Mouse (Mus musculus): ENCODE results near the gene Esp36. TPM values are rescaled to one million over a fixed set of nuclear protein-coding genes. Genes with fewer than 3 reads are reported as not detected.
"Not testable (repeated sequence)": the region's sequence is repeated elsewhere in the genome, so short reads cannot be mapped to it uniquely, and the experiment has no call there.

Gene Esp36
- not detected in 2 replicates for polyA plus RNA-seq (2014; fragmentation: Nextera tagmentation; extraction: Ambion mirVana)

GRCm38 (mm10) chr17:38420085-38420484 lies at the start of gene Esp36:
Gene Esp36 (minus strand): TSS chr17:38420185.
- DNase-seq (ENCODE audit: low spot score) (no peak), ATAC-seq (ENCODE audit: low read depth) (no peak)
- no peaks in the 10 kb centered on the region for H3K4me1 ChIP-seq (ENCODE audit: control insufficient read depth, insufficient read depth, low read length)
- H3K4me2 ChIP-seq (ENCODE audit: low read depth, low read length), result no peak within 1 kb of the TSS
- no peaks in the 10 kb centered on the region for H3K27me3 ChIP-seq (replicated peaks; ENCODE audit: control insufficient read depth, insufficient read depth, low read length)
- H3K4me3 ChIP-seq (ENCODE audit: low read depth, low read length), result no peak within 1 kb of the TSS
- no peak within 1 kb of the TSS for H3K9ac ChIP-seq (ENCODE audit: low read depth, low read length)
- H3K9me3 ChIP-seq (ENCODE audit: control insufficient read depth, low read length), result no peaks in the 10 kb centered on the region
- WGBS, result 84% methylated on average over 2 of the region's 2 CpGs
- no peaks in the 10 kb centered on the region for H3K36me3 ChIP-seq (ENCODE audit: control insufficient read depth, insufficient read depth, low read length)
- no peak within 1 kb of the TSS for H3K27ac ChIP-seq (replicated peaks; ENCODE audit: low read depth, low read length)

GRCm38 (mm10) chr17:38456206-38456605 lies 36.2 kb upstream of the Esp36 start:
- H3K4me1 ChIP-seq (ENCODE audit: control insufficient read depth, insufficient read depth, low read length); H3K9ac ChIP-seq (ENCODE audit: low read depth, low read length); H3K36me3 ChIP-seq (ENCODE audit: control insufficient read depth, insufficient read depth, low read length); H3K4me3 ChIP-seq (ENCODE audit: low read depth, low read length); H3K9me3 ChIP-seq (ENCODE audit: control insufficient read depth, low read length); ATAC-seq (ENCODE audit: low read depth); DNase-seq (ENCODE audit: low spot score); H3K27ac ChIP-seq (replicated peaks; ENCODE audit: low read depth, low read length); H3K4me2 ChIP-seq (ENCODE audit: low read depth, low read length); H3K27me3 ChIP-seq (replicated peaks; ENCODE audit: control insufficient read depth, insufficient read depth, low read length): not testable (repeated sequence)

GRCm38 (mm10) chr17:38450688-38451087 lies 30.7 kb upstream of the Esp36 start:
- DNase-seq (ENCODE audit: low spot score), result no peak
- Histone ChIP-seq H3K36me3 (ENCODE audit: control insufficient read depth, insufficient read depth, low read length) (no peaks in the 10 kb centered on the region), H3K4me1 (ENCODE audit: control insufficient read depth, insufficient read depth, low read length) (no peaks in the 10 kb centered on the region)

DNA sequence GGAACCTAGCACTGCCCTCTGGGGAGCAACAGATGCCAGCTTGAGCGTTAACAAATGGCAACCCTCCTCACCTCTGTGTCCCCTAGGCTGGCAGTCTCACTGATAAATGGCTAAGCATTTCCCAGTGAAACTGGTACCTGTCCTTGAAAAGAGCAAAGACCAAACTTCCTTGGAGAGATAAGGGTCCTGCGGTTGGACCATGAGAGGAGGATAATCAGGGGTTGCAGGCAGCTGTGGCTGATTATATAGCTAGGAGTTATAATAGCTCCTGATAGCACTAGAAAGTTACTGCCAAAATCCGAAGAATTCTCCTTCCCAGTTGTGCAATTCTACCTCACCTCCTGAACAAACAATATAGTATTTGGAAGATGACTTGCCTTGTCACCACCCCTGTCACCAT lies 13.8 kb downstream of the Esp36 start:
- WGBS, result 64% methylated on average over 3 of the region's 3 CpGs
- ATAC-seq (ENCODE audit: low read depth) (no peak), DNase-seq (ENCODE audit: low spot score) (no peak)
- Histone ChIP-seq H3K4me2 (ENCODE audit: low read depth, low read length) (no peak overlapping the region), H3K9ac (ENCODE audit: low read depth, low read length) (no peak overlapping the region), H3K4me1 (ENCODE audit: control insufficient read depth, insufficient read depth, low read length) (no peaks in the 10 kb centered on the region), H3K27me3 (replicated peaks; ENCODE audit: control insufficient read depth, insufficient read depth, low read length) (no peaks in the 10 kb centered on the region), H3K36me3 (ENCODE audit: control insufficient read depth, insufficient read depth, low read length) (no peaks in the 10 kb centered on the region), H3K27ac (replicated peaks; ENCODE audit: low read depth, low read length) (no peak overlapping the region), H3K4me3 (ENCODE audit: low read depth, low read length) (no peak overlapping the region), H3K9me3 (ENCODE audit: control insufficient read depth, low read length) (0 out of 2 replicates have a peak, but pooled peaks cover 10% of the 10 kb centered on the region)

More at GRCm38 (mm10) chr17:38450688-38451087, 30.7 kb upstream of the Esp36 start:
- Histone ChIP-seq H3K27me3 (replicated peaks; ENCODE audit: control insufficient read depth, insufficient read depth, low read length) (no peaks in the 10 kb centered on the region), H3K9ac (ENCODE audit: low read depth, low read length) (no peak overlapping the region), H3K27ac (replicated peaks; ENCODE audit: low read depth, low read length) (no peak overlapping the region), H3K4me3 (ENCODE audit: low read depth, low read length) (no peak overlapping the region), H3K9me3 (ENCODE audit: control insufficient read depth, low read length) (0 out of 2 replicates have a peak, but pooled peaks cover 3% of the 10 kb centered on the region), H3K4me2 (ENCODE audit: low read depth, low read length) (no peak overlapping the region)
- no peak for ATAC-seq (ENCODE audit: low read depth)
- WGBS, result 94% methylated on average over 2 of the region's 2 CpGs

GRCm38 (mm10) chr17:38391821-38392220 lies 28.2 kb downstream of the Esp36 start:
- Histone ChIP-seq H3K4me1 (ENCODE audit: control insufficient read depth, insufficient read depth, low read length) (no peaks in the 10 kb centered on the region), H3K4me2 (ENCODE audit: low read depth, low read length) (no peak overlapping the region), H3K9ac (ENCODE audit: low read depth, low read length) (no peak overlapping the region), H3K36me3 (ENCODE audit: control insufficient read depth, insufficient read depth, low read length) (no peaks in the 10 kb centered on the region), H3K27me3 (replicated peaks; ENCODE audit: control insufficient read depth, insufficient read depth, low read length) (no peaks in the 10 kb centered on the region), H3K27ac (replicated peaks; ENCODE audit: low read depth, low read length) (no peak overlapping the region), H3K9me3 (ENCODE audit: control insufficient read depth, low read length) (no peaks in the 10 kb centered on the region), H3K4me3 (ENCODE audit: low read depth, low read length) (no peak overlapping the region)
- 67% methylated on average over 2 of the region's 2 CpGs for WGBS
- no peak for DNase-seq (ENCODE audit: low spot score)
- ATAC-seq (ENCODE audit: low read depth), result no peak

Other genes starting within 250 kb of the Esp36 start
- gene Olfr134, start 248.8 kb downstream of the Esp36 start, polyA plus RNA-seq (2014; fragmentation: Nextera tagmentation; extraction: Ambion mirVana), result not detected in 2 replicates
- gene Olfr135, start 215.8 kb downstream of the Esp36 start, polyA plus RNA-seq (2014; fragmentation: Nextera tagmentation; extraction: Ambion mirVana), result not detected in 2 replicates
- not detected in 2 replicates for gene Olfr138, start 159.2 kb downstream of the Esp36 start, polyA plus RNA-seq (2014; fragmentation: Nextera tagmentation; extraction: Ambion mirVana)
- gene Olfr137, start 112.6 kb downstream of the Esp36 start, polyA plus RNA-seq (2014; fragmentation: Nextera tagmentation; extraction: Ambion mirVana), result not detected in 2 replicates
- gene Olfr136, start 90.4 kb downstream of the Esp36 start, polyA plus RNA-seq (2014; fragmentation: Nextera tagmentation; extraction: Ambion mirVana), result 0.18 and 0.24 TPM in 2 replicates
- gene Esp34, start 134.0 kb upstream of the Esp36 start, polyA plus RNA-seq (2014; fragmentation: Nextera tagmentation; extraction: Ambion mirVana), result not detected in 2 replicates
- not detected in 2 replicates for gene Esp31, start 219.3 kb upstream of the Esp36 start, polyA plus RNA-seq (2014; fragmentation: Nextera tagmentation; extraction: Ambion mirVana)

All from embryonic facial prominence, embryonic 14.5 days (tissue).